Mouse (Mus musculus): ENCODE measurements around the gene Gm5152.
"Not testable (repeated sequence)": the region's sequence is repeated elsewhere in the genome, so short reads cannot be mapped to it uniquely, and the experiment has no call there.

Gm5152 gene

GRCm38 (mm10) chr5:10246426-10246825 lies at the start of gene Gm5152:
Gm5152 (minus strand) TSS chr5:10246526.
- not testable (repeated sequence) for DNase-seq

- not testable (repeated sequence) for DNase-seq
These were observed 8.4 kb upstream of the Gm5152 start for GRCm38 (mm10) chr5:10254768-10255167.

- not testable (repeated sequence) for DNase-seq
These were observed 556 bp downstream of the Gm5152 start for GRCm38 (mm10) chr5:10245770-10246169.

- not testable (repeated sequence) for DNase-seq
These were observed 5.9 kb downstream of the Gm5152 start for GRCm38 (mm10) chr5:10240436-10240835.

GRCm38 (mm10) chr5:10220317-10220716 lies 26.0 kb downstream of the Gm5152 start:
- DNase-seq, result no peak

- DNase-seq, result no peak
These were observed 43.3 kb downstream of the Gm5152 start for GRCm38 (mm10) chr5:10203067-10203466.

- no peak for DNase-seq
These were observed 49.4 kb downstream of the Gm5152 start for GRCm38 (mm10) chr5:10196880-10197279.
